Mouse (Mus musculus) lung, postnatal 0 days (tissue): ENCODE measurements around the gene Lrrc31. TPM values are rescaled to one million over a fixed set of nuclear protein-coding genes. Genes with fewer than 3 reads are reported as not detected.

ENCODE experiments used
- ATAC-seq: fragments of 200-750 bp; cut with Nextera tagmentation; 2 replicates; pipeline ENCODE4 v1.8.0; 2017; ENCODE audit warnings: moderate library complexity
- DNase-seq: peaks from one replicate; pipeline ENCODE4 v3.0.0-alpha.2; 2016; ENCODE audit warnings: low spot score
- H3K27ac ChIP-seq: fragments of 300-500 bp; sonication (generic); 2 replicates; pipeline ENCODE4 v1.5.1; 2014; ENCODE audit warnings: antibody characterized with exemption, mild to moderate bottlenecking, low read length, mixed read lengths
- H3K27me3 ChIP-seq: fragments of 300-500 bp; sonication (generic); replicated peaks from 2 replicates; pipeline ENCODE4 v1.6.1; 2014; ENCODE audit warnings: low read length, mixed read lengths; ENCODE audit not compliant: insufficient read depth
- H3K36me3 ChIP-seq: fragments of 300-500 bp; sonication (generic); 2 replicates; pipeline ENCODE4 v1.6.1; 2014; ENCODE audit warnings: low read length, mixed read lengths; ENCODE audit not compliant: insufficient read depth
- H3K4me1 ChIP-seq: fragments of 300-500 bp; sonication (generic); 2 replicates; pipeline ENCODE4 v1.6.1; 2014; ENCODE audit warnings: antibody characterized with exemption, low read depth, low read length, mixed read lengths; ENCODE audit not compliant: insufficient read depth
- H3K4me2 ChIP-seq: fragments of 300-500 bp; sonication (generic); replicated peaks from 2 replicates; pipeline ENCODE4 v1.6.1; 2014; ENCODE audit warnings: low read depth, mild to moderate bottlenecking, low read length, moderate library complexity, mixed read lengths
- H3K4me3 ChIP-seq: fragments of 300-500 bp; sonication (generic); 2 replicates; pipeline ENCODE4 v1.5.1; 2014; ENCODE audit warnings: low read depth, low read length
- H3K9ac ChIP-seq: fragments of 300-500 bp; sonication (generic); replicated peaks from 2 replicates; pipeline ENCODE4 v1.6.1; 2014; ENCODE audit warnings: low read depth, mild to moderate bottlenecking
- H3K9me3 ChIP-seq: fragments of 300-500 bp; sonication (generic); 2 replicates; pipeline ENCODE4 v1.6.1; 2016; ENCODE audit warnings: low read length, mixed read lengths
- CTCF ChIP-seq: IDR thresholded peaks from 2 replicates; pipeline ENCODE4 v1.5.1; 2016; ENCODE audit warnings: antibody characterized with exemption, mild to moderate bottlenecking
- EP300 ChIP-seq: IDR thresholded peaks from 2 replicates; pipeline ENCODE4 v1.6.1; 2016; ENCODE audit warnings: antibody characterized with exemption, mild to moderate bottlenecking, control low read depth
- WGBS: fragments of 180-500 bp; shearing (Covaris S2); extraction: QIAGEN DNeasy Blood & Tissue Kit; methylation state at CpG from one replicate; pipeline ENCODE4 v1.1.7; 2014; 5-methylcytosine and 5-hydroxymethylcytosine counted together
- polyA plus RNA-seq: library from polyadenylated mRNA; unstranded; fragments of >200 nt; fragmentation: Nextera tagmentation; extraction: Ambion mirVana; gene quantifications from 2 replicates; pipeline ENCODE4 v1.2.1, GENCODE M21; 2015

The Lrrc31 gene
- polyA plus RNA-seq, 1 experiment from 2014 or later: 0.55 TPM

DNA sequence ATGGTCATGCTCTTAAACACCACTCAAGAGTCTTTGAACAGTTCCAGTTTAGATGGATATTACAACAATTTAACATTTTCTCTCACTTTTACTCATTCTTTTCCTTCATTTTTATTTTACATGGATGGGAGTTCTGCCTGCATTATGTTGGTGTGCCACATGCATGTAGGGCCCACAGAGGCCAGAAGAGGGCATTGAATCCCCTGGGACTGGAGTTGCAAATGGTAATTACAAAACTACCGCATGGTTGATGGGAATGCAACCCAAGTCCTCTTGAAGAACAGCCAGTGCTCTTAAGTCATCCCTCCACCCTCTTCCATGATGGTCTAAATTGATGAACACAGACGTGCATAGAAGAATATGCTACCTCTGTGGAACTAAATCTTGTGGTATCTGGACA lies 22.8 kb upstream of the Lrrc31 start:
- 84% methylated on average over 2 of the region's 2 CpGs for WGBS
- no peaks in the 10 kb centered on the region for H3K9me3 ChIP-seq
- H3K4me3 ChIP-seq: no peak overlapping the region
- no peaks in the 10 kb centered on the region for H3K4me1 ChIP-seq
- DNase-seq (no peak), ATAC-seq (no peak)
- no peak overlapping the region for H3K4me2 ChIP-seq
- no peaks in the 10 kb centered on the region for H3K36me3 ChIP-seq
- no peak for TF ChIP-seq EP300
- TF ChIP-seq CTCF: no peak
- H3K9ac ChIP-seq: no peak overlapping the region
- H3K27ac ChIP-seq: no peak overlapping the region
- H3K27me3 ChIP-seq: no peaks in the 10 kb centered on the region

DNA sequence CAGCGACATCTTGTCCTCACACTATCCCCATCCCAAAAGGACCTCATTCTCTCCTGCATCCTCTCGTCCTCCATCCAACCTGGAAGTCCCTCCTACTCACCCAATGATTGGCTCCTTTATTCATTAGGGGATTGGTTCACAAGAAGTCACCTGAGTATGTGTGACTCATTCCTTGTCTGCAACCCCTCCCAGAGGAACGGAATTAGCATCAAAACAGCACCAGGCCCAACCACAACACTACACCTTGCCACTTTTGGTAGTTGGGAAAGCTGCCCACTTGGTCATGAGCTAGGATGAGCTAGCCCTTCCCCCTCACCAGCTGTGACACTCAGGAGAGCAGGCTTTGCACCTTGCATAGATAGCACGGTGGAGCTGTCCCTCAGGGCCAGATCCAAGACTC lies 22.4 kb upstream of the Lrrc31 start:
- Histone ChIP-seq H3K4me1 (no peaks in the 10 kb centered on the region), H3K27me3 (no peaks in the 10 kb centered on the region), H3K4me2 (no peak overlapping the region), H3K4me3 (no peak overlapping the region), H3K36me3 (no peaks in the 10 kb centered on the region), H3K27ac (no peak overlapping the region), H3K9ac (no peak overlapping the region), H3K9me3 (no peaks in the 10 kb centered on the region)
- ATAC-seq: no peak
- 67% methylated on average over 4 of the region's 4 CpGs for whole genome bisulfite sequencing
- no peak for TF ChIP-seq CTCF
- TF ChIP-seq EP300: no peak
- no peak for DNase-seq

DNA sequence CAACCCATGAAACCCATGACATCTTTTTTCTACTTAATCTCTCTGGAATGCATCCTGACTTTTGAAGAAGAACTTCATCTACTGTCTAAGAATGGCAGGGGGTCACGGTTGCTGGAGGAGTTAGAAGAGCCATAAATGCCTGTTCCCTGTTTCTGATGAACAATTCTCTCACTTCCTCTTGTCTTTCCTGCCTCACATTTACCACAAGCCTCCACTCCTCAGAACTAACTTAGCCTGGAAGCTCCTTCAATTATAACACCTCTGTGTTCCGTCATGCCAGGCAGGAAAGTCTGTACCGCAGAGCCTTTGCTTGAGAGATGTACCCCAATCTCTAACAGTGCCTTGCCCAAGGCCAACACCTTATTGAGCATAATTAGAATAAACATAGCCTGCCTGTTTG lies 19.0 kb upstream of the Lrrc31 start:
- H3K4me1 ChIP-seq: no peaks in the 10 kb centered on the region
- H3K4me2 ChIP-seq: no peak overlapping the region
- no peaks in the 10 kb centered on the region for H3K36me3 ChIP-seq
- DNase-seq (no peak), ATAC-seq (no peak)
- TF ChIP-seq EP300 (no peak), CTCF (no peak)
- H3K4me3 ChIP-seq: no peak overlapping the region
- no peak overlapping the region for H3K9ac ChIP-seq
- H3K9me3 ChIP-seq: no peaks in the 10 kb centered on the region
- H3K27ac ChIP-seq: no peak overlapping the region
- no peaks in the 10 kb centered on the region for H3K27me3 ChIP-seq
- WGBS: 77% methylated on average over 3 of the region's 3 CpGs

DNA sequence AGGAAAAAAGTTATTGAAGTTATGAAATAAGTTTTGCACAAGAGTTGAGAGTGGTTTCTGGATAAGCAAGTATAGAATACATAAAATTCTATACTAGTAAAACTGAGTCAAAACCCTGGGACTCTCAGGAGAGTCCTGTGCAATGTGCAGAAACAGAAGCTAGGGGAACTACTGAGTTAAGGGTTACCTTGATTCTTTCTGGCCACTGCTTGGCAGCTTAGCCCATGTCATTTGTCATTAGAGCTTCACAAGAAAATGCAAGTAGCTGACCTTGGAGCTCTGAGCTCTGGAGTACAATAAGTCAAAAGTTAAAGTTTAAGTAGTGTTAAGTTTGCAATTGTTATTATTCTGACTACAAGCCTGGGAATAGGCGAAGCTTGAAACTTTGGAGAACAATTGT lies 13.7 kb upstream of the Lrrc31 start:
- WGBS: 82% methylated on average over 1 of the region's 1 CpGs
- no peak overlapping the region for H3K9ac ChIP-seq
- TF ChIP-seq EP300 (no peak), CTCF (peak; percentile 25)

DNA sequence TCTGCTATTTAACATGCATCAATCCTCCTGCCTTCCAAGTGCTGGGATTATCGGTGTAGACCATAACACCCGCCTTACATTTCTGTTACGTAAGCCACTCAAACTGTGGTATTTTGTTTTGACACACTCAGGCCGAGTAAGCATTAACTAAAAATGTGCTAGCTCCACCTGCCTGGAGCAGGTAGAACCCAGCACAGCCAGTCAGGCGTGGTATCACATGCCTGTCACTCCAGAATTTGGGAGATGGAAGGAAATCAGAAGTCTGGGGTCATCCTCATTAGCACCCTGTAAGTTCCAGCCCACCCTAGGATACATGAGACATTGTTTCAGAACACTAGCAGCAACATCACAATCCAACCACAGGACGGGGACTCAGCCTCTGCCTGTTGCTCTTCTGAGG lies 10.5 kb upstream of the Lrrc31 start:
- Histone ChIP-seq H3K36me3 (no peaks in the 10 kb centered on the region), H3K27me3 (no peaks in the 10 kb centered on the region), H3K27ac (no peak overlapping the region), H3K9me3 (no peaks in the 10 kb centered on the region), H3K9ac (no peak overlapping the region), H3K4me1 (no peaks in the 10 kb centered on the region), H3K4me2 (no peak overlapping the region), H3K4me3 (no peak overlapping the region)
- 63% methylated on average over 6 of the region's 6 CpGs for WGBS
- no peak for DNase-seq
- ATAC-seq: no peak
- TF ChIP-seq CTCF: no peak
- no peak for TF ChIP-seq EP300

More for the DNA sequence above, 13.7 kb upstream of the Lrrc31 start:
- H3K4me1 ChIP-seq: no peaks in the 10 kb centered on the region
- H3K27ac ChIP-seq: no peak overlapping the region
- no peak for DNase-seq
- H3K4me2 ChIP-seq: no peak overlapping the region
- no peaks in the 10 kb centered on the region for H3K36me3 ChIP-seq
- ATAC-seq: no peak
- H3K4me3 ChIP-seq: no peak overlapping the region
- no peaks in the 10 kb centered on the region for H3K27me3 ChIP-seq
- no peaks in the 10 kb centered on the region for H3K9me3 ChIP-seq

DNA sequence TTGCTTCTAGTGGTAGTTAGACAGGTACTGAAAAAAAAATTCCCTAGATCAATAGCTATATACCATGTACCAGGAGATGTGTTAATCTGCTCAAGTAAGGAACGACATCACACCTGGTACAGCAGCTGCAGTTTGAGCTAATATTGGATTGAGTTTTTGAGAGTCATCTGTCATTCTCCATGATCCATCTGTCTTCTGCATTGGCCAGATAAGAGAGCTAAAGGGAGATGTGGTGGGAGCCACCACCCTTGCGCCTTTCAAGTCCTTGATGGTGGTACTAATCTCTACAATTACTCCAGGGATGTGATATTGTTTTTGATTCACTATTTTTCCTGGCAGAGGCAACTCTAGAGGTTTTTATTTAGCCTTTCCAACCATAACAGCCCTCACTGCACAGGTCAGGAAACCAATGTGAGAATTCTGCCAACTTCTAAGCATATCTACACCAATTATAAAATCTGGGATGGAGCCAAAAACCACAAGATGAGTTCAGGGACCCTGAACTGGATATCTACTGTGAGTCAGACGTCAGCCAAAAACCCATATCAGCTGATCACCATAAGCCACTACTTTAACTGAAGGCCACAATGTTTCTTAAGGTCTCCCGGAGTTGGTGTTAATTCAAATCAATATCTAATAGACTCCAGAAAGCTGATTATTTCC lies 7.1 kb upstream of the Lrrc31 start:
- DNase-seq: no peak
- no peaks in the 10 kb centered on the region for H3K4me1 ChIP-seq
- H3K27me3 ChIP-seq: no peaks in the 10 kb centered on the region
- TF ChIP-seq EP300 (no peak), CTCF (no peak)
- no peak overlapping the region for H3K27ac ChIP-seq
- no peak for ATAC-seq
- 67% methylated on average over 4 of the region's 4 CpGs for WGBS
- no peaks in the 10 kb centered on the region for H3K36me3 ChIP-seq
- H3K9ac ChIP-seq: no peak overlapping the region
- H3K4me2 ChIP-seq: no peak overlapping the region
- no peak overlapping the region for H3K4me3 ChIP-seq
- H3K9me3 ChIP-seq: no peaks in the 10 kb centered on the region

DNA sequence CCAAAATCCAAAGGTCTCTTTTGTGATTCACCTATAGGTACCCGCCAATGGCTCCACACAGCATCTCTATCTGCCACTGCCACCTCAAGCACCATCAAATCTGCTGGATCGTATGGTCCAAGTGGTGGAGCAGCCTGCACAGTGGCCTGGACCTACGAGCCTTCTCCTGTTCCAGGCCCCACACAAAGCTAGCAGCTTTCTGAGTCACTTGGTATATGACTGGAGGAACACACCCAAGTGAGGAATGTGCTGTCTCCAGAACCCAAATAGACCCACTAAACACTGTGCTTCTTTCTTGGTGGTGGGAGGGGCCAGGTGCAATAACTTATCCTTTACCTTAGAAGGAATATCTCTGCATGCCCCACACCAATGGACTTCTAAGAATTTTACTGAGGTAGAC lies 6.3 kb upstream of the Lrrc31 start:
- Histone ChIP-seq H3K36me3 (no peaks in the 10 kb centered on the region), H3K4me3 (no peak overlapping the region), H3K9ac (no peak overlapping the region), H3K4me2 (no peak overlapping the region), H3K27ac (no peak overlapping the region), H3K4me1 (no peaks in the 10 kb centered on the region), H3K9me3 (no peaks in the 10 kb centered on the region), H3K27me3 (no peaks in the 10 kb centered on the region)
- 80% methylated on average over 3 of the region's 3 CpGs for WGBS
- no peak for DNase-seq
- ATAC-seq: no peak
- no peak for TF ChIP-seq EP300
- no peak for TF ChIP-seq CTCF
